Mouse (Mus musculus) megakaryocyte, embryonic 14.5 days (primary cell): ENCODE measurements at regions not wholly inside any gene's neighbourhood (a gene's known extent, or its start where the extent isn't known, plus 50 kb on each side); places are given as distances from the start of the nearest gene placed in this dataset.

Source experiments
- FLI1 ChIP-seq: IDR thresholded peaks from 2 replicates; pipeline ENCODE4 v1.6.1; 2012; ENCODE audit warnings: low read length, inconsistent platforms, mixed read lengths
- GATA1 ChIP-seq: IDR thresholded peaks from 3 replicates; pipeline ENCODE4 v1.6.1; 2012; ENCODE audit warnings: mixed read lengths, low read length, inconsistent platforms, borderline replicate concordance

GRCm38 (mm10) chr6:50882759-50883158, 228.5 kb upstream of the Npvf start:
- no peak for TF ChIP-seq GATA1
- TF ChIP-seq FLI1, result no peak
